Mouse (Mus musculus): Measurements from ENCODE around the gene Lhx5. TPM values are rescaled to one million over a fixed set of nuclear protein-coding genes. Genes with fewer than 3 reads are reported as not detected.

Gene Lhx5
- not detected in 2 replicates for total RNA-seq (2017)

GRCm38 (mm10) chr5:120431649-120432485 is at the start of gene Lhx5:
Gene Lhx5, plus strand, starts transcription at chr5:120431699.
- no peak for ATAC-seq (replicated peaks in 1 of 2; ENCODE audit: insufficient read depth in 1 of 2, low FRiP score in 2 of 2, low TSS enrichment in 1 of 2, low read depth in 1 of 2, poor library complexity in 2 of 2, severe bottlenecking in 2 of 2)

DNA sequence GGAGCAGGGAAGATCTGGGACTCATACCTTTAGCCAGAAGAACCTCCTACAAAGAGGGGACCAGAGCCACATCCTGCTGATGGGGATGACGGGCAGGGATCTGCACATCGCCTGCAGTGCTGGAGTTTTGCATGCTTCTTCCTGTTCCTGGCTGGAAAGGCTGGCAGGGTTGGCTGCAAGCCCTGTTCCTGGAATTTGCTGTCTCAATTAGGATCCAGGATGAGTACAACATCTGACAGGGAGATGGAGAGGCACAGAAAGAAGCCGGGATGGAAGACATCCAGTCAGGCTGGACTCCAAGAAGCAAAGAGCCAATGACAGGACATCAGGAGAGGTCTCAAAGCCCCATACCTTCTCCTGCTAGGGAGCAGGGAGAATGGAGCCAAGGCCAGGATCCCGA is 45.1 kb upstream of the Lhx5 start:
- ATAC-seq (replicated peaks in 1 of 2; ENCODE audit: insufficient read depth in 1 of 2, low FRiP score in 2 of 2, low TSS enrichment in 1 of 2, low read depth in 1 of 2, poor library complexity in 2 of 2, severe bottlenecking in 2 of 2) = no peak

DNA sequence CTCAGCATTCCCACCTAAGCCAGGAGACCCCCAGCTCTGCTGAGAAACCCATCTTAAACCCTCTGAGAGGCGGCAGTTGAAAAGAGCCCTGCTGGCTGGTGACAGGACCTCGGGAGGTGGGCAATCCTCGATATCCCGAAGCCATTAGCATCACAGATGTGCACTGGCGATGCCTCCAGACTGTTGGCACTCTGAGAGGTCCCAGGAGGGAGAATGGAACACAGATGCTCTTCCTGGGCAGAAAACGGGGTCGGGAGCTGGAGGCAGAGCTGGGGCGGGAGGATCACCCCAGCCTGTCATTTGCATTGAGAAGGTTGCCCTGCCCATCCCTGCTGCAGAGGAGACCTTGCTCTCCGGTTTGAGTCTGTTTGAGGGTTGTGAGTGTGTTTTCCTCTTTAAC is 42.7 kb upstream of the Lhx5 start:
- ATAC-seq (replicated peaks in 1 of 2; ENCODE audit: insufficient read depth in 1 of 2, low FRiP score in 2 of 2, low TSS enrichment in 1 of 2, low read depth in 1 of 2, poor library complexity in 2 of 2, severe bottlenecking in 2 of 2) = no peak

DNA sequence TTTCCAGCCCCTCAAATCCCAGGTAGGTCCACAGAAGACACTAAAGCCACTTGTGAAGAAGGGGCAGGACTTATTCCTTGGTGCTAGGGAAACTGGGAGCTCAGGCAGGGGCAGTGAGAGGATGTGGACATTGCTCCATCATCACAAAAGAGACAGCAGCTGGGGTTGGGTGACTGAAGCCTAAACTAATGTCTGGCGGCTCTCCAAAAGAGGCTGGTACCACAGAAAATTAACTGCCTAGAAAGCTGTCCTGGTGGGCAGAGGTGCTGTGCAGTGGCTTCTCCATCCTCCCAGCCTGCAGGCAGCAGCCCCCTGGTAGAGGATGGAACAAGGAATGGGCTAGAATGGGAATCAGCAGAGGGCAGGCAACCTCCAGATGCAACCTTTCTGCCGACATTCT is 41.5 kb upstream of the Lhx5 start:
- ATAC-seq (replicated peaks in 1 of 2; ENCODE audit: insufficient read depth in 1 of 2, low FRiP score in 2 of 2, low TSS enrichment in 1 of 2, low read depth in 1 of 2, poor library complexity in 2 of 2, severe bottlenecking in 2 of 2) = no peak

DNA sequence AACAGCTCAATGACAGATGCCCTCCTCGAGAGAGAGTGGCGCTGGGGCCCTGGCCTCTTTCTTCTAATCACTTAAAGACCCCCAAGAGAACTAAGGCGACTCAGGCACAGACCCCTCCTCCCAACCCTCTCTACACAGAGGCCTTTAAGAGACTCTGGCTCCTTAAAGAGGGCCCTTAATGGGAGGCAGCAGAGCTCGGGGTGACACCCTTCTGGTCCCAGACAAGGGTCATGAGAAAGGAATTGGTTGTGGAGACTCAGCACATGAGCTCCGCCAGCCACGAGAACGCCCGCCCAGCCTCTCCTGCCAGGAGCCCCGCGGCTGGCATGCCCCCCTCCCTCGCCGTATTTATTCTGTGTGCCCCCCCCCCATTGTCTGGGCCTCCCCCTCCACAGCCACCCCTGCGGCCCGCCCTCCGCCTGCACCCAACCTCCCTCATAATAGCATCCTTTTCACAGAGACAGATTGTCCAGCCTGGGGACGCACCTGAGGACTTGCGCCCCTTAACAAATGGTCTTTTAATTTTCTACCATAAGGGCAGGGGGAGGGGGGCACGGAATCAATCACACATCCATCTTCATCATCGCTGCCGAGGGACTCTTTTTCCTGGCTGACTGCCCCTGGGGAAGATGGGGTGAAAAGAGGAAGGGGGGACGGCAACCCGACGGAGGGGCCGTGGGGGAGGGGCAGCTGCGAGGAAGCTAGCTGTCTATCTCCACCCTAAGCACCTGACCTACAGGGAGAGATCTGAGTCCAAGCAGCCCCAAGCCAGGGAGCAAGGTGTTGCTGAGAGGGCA is 37.4 kb upstream of the Lhx5 start:
- no peak for ATAC-seq (replicated peaks in 1 of 2; ENCODE audit: insufficient read depth in 1 of 2, low FRiP score in 2 of 2, low TSS enrichment in 1 of 2, low read depth in 1 of 2, poor library complexity in 2 of 2, severe bottlenecking in 2 of 2)

GRCm38 (mm10) chr5:120397988-120398387 is 33.5 kb upstream of the Lhx5 start:
- ATAC-seq (replicated peaks in 1 of 2; ENCODE audit: insufficient read depth in 1 of 2, low FRiP score in 2 of 2, low TSS enrichment in 1 of 2, low read depth in 1 of 2, poor library complexity in 2 of 2, severe bottlenecking in 2 of 2) = no peak

- no peak for ATAC-seq (replicated peaks in 1 of 2; ENCODE audit: insufficient read depth in 1 of 2, low FRiP score in 2 of 2, low TSS enrichment in 1 of 2, low read depth in 1 of 2, poor library complexity in 2 of 2, severe bottlenecking in 2 of 2)
Observed at GRCm38 (mm10) chr5:120404831-120405591, 26.5 kb upstream of the Lhx5 start.

- no peak for ATAC-seq (replicated peaks in 1 of 2; ENCODE audit: insufficient read depth in 1 of 2, low FRiP score in 2 of 2, low TSS enrichment in 1 of 2, low read depth in 1 of 2, poor library complexity in 2 of 2, severe bottlenecking in 2 of 2)
Observed at GRCm38 (mm10) chr5:120408933-120409332, 22.6 kb upstream of the Lhx5 start.

- no peak for ATAC-seq (replicated peaks in 1 of 2; ENCODE audit: insufficient read depth in 1 of 2, low FRiP score in 2 of 2, low TSS enrichment in 1 of 2, low read depth in 1 of 2, poor library complexity in 2 of 2, severe bottlenecking in 2 of 2)
Observed at GRCm38 (mm10) chr5:120409385-120410378, 21.8 kb upstream of the Lhx5 start.

DNA sequence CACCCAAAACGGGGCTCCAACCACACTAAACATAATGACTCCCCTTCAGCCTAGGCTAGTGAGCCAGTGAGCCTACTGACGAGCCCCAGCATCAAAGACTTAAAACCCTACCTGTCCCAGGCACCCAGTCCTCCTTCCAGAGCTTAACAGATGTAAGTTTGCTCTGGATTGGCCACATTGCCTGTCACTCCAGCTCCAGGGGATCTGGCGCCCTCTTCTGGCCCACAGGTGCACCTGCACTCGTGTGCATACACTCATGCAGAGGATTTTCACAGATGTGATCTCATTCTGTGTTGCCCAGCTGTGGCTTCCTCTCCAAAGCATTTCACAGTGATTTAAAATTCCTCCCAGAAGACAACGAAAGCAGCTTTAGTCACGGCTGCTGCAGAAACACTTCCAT is 18.1 kb upstream of the Lhx5 start:
- no peak for ATAC-seq (replicated peaks in 1 of 2; ENCODE audit: insufficient read depth in 1 of 2, low FRiP score in 2 of 2, low TSS enrichment in 1 of 2, low read depth in 1 of 2, poor library complexity in 2 of 2, severe bottlenecking in 2 of 2)

DNA sequence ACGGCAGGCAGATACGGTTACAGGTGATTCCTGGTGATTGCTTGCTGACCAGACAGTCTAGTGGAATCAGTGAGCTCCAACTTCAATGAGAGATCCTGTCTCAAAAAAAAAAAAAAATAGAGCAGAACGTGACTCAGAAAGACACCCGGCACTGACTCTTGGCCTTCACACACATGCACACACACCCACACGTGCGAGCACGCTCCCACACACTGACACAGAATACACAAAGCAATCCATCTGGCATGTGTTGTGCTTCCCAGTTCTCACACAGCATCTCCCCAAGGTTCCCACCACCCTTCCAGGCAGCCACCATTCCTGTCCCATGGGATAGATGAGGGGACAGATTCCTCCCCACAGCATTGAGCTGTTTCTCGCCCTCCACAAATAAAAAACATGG is 11.4 kb upstream of the Lhx5 start:
- ATAC-seq (replicated peaks in 1 of 2; ENCODE audit: insufficient read depth in 1 of 2, low FRiP score in 2 of 2, low TSS enrichment in 1 of 2, low read depth in 1 of 2, poor library complexity in 2 of 2, severe bottlenecking in 2 of 2) = no peak

DNA sequence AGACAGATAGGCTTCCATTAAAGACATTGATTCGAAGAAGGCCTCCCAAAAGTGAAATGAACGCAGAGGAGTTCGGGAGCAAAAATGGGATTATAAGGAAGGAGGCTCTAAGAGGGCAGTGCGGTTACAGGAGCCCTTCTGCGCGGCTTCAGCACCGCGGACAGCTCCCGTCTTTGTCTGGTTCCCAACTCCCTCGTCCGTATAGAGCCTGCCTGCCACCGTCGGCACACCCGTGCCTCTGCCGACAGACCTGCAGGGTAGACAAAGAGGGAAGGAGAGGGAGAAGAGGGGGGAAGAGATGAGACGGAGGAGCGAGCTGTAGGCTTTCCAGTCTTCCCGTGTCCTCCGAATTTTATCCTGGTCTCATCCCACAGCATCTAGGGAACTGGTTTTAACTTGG is 7.5 kb upstream of the Lhx5 start:
- ATAC-seq (replicated peaks in 1 of 2; ENCODE audit: insufficient read depth in 1 of 2, low FRiP score in 2 of 2, low TSS enrichment in 1 of 2, low read depth in 1 of 2, poor library complexity in 2 of 2, severe bottlenecking in 2 of 2) = peak; percentile 75 to 85

DNA sequence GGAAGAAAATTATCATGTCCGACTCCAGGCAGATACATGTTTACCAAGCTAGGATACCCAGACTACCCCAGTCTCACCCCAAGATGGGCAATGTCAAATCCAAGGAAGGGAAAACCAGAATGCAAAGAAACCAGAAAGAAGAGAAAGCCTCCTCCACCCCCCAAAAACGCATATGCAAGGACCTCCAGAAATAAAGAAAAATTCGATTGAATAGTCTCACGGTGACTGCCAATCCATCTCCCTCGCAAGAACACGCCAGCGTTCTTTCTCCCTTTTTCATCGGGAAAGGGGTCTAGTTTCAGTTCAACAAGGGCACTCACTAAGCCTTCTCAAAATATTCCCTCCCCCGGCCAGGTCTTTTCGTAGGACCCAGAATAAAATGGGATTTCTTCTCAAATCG is 6.8 kb upstream of the Lhx5 start:
- ATAC-seq (replicated peaks in 1 of 2; ENCODE audit: insufficient read depth in 1 of 2, low FRiP score in 2 of 2, low TSS enrichment in 1 of 2, low read depth in 1 of 2, poor library complexity in 2 of 2, severe bottlenecking in 2 of 2) = no peak

GRCm38 (mm10) chr5:120425711-120426110 is 5.8 kb upstream of the Lhx5 start:
- ATAC-seq (replicated peaks in 1 of 2; ENCODE audit: insufficient read depth in 1 of 2, low FRiP score in 2 of 2, low TSS enrichment in 1 of 2, low read depth in 1 of 2, poor library complexity in 2 of 2, severe bottlenecking in 2 of 2) = no peak

GRCm38 (mm10) chr5:120426572-120426971 is 4.9 kb upstream of the Lhx5 start:
- ATAC-seq (replicated peaks in 1 of 2; ENCODE audit: insufficient read depth in 1 of 2, low FRiP score in 2 of 2, low TSS enrichment in 1 of 2, low read depth in 1 of 2, poor library complexity in 2 of 2, severe bottlenecking in 2 of 2) = no peak

- no peak for ATAC-seq (replicated peaks in 1 of 2; ENCODE audit: insufficient read depth in 1 of 2, low FRiP score in 2 of 2, low TSS enrichment in 1 of 2, low read depth in 1 of 2, poor library complexity in 2 of 2, severe bottlenecking in 2 of 2)
Observed at GRCm38 (mm10) chr5:120427451-120427938, 4.0 kb upstream of the Lhx5 start.
